Mouse (Mus musculus): ENCODE data around the gene Npas3. TPM values are rescaled to one million over a fixed set of nuclear protein-coding genes. Genes with fewer than 3 reads are reported as not detected.

Gene Npas3
- polyA plus RNA-seq, 1 experiment from 2014 or later: not detected

- Histone ChIP-seq H3K4me3 (ENCODE audit: inconsistent target) (no peak overlapping the region), H3K27ac (no peak overlapping the region)
- WGBS (ENCODE audit: missing documents): 91% methylated on average over 4 of the region's 4 CpGs
These were observed 621.5 kb downstream of the Npas3 start for GRCm38 (mm10) chr12:53869981-53870380.

GRCm38 (mm10) chr12:53875226-53875625 lies 626.7 kb downstream of the Npas3 start:
- 96% methylated on average over 3 of the region's 3 CpGs for WGBS (ENCODE audit: missing documents)
- H3K79me2 ChIP-seq (ENCODE audit: inconsistent target): no peaks in the 10 kb centered on the region
- H3K27ac ChIP-seq: no peak overlapping the region
- no peaks in the 10 kb centered on the region for H3K36me3 ChIP-seq (ENCODE audit: inconsistent target)
- no peak overlapping the region for H3K4me3 ChIP-seq (ENCODE audit: inconsistent target)

More at GRCm38 (mm10) chr12:53869981-53870380, 621.5 kb downstream of the Npas3 start:
- no peaks in the 10 kb centered on the region for H3K79me2 ChIP-seq (ENCODE audit: inconsistent target)
- no peaks in the 10 kb centered on the region for H3K36me3 ChIP-seq (ENCODE audit: inconsistent target)

GRCm38 (mm10) chr12:53876693-53877092 lies 628.2 kb downstream of the Npas3 start:
- no peaks in the 10 kb centered on the region for H3K79me2 ChIP-seq (ENCODE audit: inconsistent target)
- WGBS (ENCODE audit: missing documents): 87% methylated on average over 5 of the region's 5 CpGs
- H3K36me3 ChIP-seq (ENCODE audit: inconsistent target): no peaks in the 10 kb centered on the region
- no peak overlapping the region for H3K27ac ChIP-seq
- no peak overlapping the region for H3K4me3 ChIP-seq (ENCODE audit: inconsistent target)

GRCm38 (mm10) chr12:53881684-53882083 lies 633.2 kb downstream of the Npas3 start:
- Histone ChIP-seq H3K27ac (no peak overlapping the region), H3K4me3 (ENCODE audit: inconsistent target) (no peak overlapping the region), H3K36me3 (ENCODE audit: inconsistent target) (no peaks in the 10 kb centered on the region), H3K79me2 (ENCODE audit: inconsistent target) (no peaks in the 10 kb centered on the region)
- 89% methylated on average over 4 of the region's 4 CpGs for WGBS (ENCODE audit: missing documents)

- H3K27ac ChIP-seq: no peak overlapping the region
- no peaks in the 10 kb centered on the region for H3K79me2 ChIP-seq (ENCODE audit: inconsistent target)
- H3K36me3 ChIP-seq (ENCODE audit: inconsistent target): no peaks in the 10 kb centered on the region
- 84% methylated on average over 7 of the region's 8 CpGs for WGBS (ENCODE audit: missing documents)
- H3K4me3 ChIP-seq (ENCODE audit: inconsistent target): no peak overlapping the region
These were observed 634.4 kb downstream of the Npas3 start for GRCm38 (mm10) chr12:53882863-53883262.

- Histone ChIP-seq H3K4me3 (ENCODE audit: inconsistent target) (no peak overlapping the region), H3K79me2 (ENCODE audit: inconsistent target) (no peaks in the 10 kb centered on the region), H3K36me3 (ENCODE audit: inconsistent target) (no peaks in the 10 kb centered on the region), H3K27ac (no peak overlapping the region)
- WGBS (ENCODE audit: missing documents): 74% methylated on average over 4 of the region's 4 CpGs
These were observed 640.1 kb downstream of the Npas3 start for GRCm38 (mm10) chr12:53888624-53889023.

GRCm38 (mm10) chr12:53895909-53896308 lies 647.4 kb downstream of the Npas3 start:
- Histone ChIP-seq H3K79me2 (ENCODE audit: inconsistent target) (no peaks in the 10 kb centered on the region), H3K4me3 (ENCODE audit: inconsistent target) (no peak overlapping the region), H3K36me3 (ENCODE audit: inconsistent target) (no peaks in the 10 kb centered on the region), H3K27ac (no peak overlapping the region)
- 87% methylated on average over 5 of the region's 5 CpGs for WGBS (ENCODE audit: missing documents)

- H3K4me3 ChIP-seq (ENCODE audit: inconsistent target): no peak overlapping the region
- H3K27ac ChIP-seq: no peak overlapping the region
- no peaks in the 10 kb centered on the region for H3K79me2 ChIP-seq (ENCODE audit: inconsistent target)
- no peaks in the 10 kb centered on the region for H3K36me3 ChIP-seq (ENCODE audit: inconsistent target)
- 74% methylated on average over 8 of the region's 8 CpGs for WGBS (ENCODE audit: missing documents)
These were observed 660.3 kb downstream of the Npas3 start for GRCm38 (mm10) chr12:53908761-53909160.

- no peaks in the 10 kb centered on the region for H3K79me2 ChIP-seq (ENCODE audit: inconsistent target)
- no peak overlapping the region for H3K27ac ChIP-seq
- H3K4me3 ChIP-seq (ENCODE audit: inconsistent target): no peak overlapping the region
- no peaks in the 10 kb centered on the region for H3K36me3 ChIP-seq (ENCODE audit: inconsistent target)
- WGBS (ENCODE audit: missing documents): 86% methylated on average over 2 of the region's 2 CpGs
These were observed 661.7 kb downstream of the Npas3 start for GRCm38 (mm10) chr12:53910192-53910591.

GRCm38 (mm10) chr12:53922153-53922552 lies 673.7 kb downstream of the Npas3 start:
- Histone ChIP-seq H3K4me3 (ENCODE audit: inconsistent target) (no peak overlapping the region), H3K79me2 (ENCODE audit: inconsistent target) (no peaks in the 10 kb centered on the region), H3K27ac (no peak overlapping the region), H3K36me3 (ENCODE audit: inconsistent target) (no peaks in the 10 kb centered on the region)
- 87% methylated on average over 7 of the region's 7 CpGs for WGBS (ENCODE audit: missing documents)

GRCm38 (mm10) chr12:53948826-53949225 lies 700.3 kb downstream of the Npas3 start:
- H3K36me3 ChIP-seq (ENCODE audit: inconsistent target): no peaks in the 10 kb centered on the region
- WGBS (ENCODE audit: missing documents): 94% methylated on average over 2 of the region's 2 CpGs
- no peak overlapping the region for H3K27ac ChIP-seq
- no peaks in the 10 kb centered on the region for H3K79me2 ChIP-seq (ENCODE audit: inconsistent target)
- H3K4me3 ChIP-seq (ENCODE audit: inconsistent target): no peak overlapping the region

- WGBS (ENCODE audit: missing documents): 90% methylated on average over 7 of the region's 7 CpGs
- Histone ChIP-seq H3K27ac (no peak overlapping the region), H3K4me3 (ENCODE audit: inconsistent target) (no peak overlapping the region)
These were observed 713.5 kb downstream of the Npas3 start for GRCm38 (mm10) chr12:53962004-53962403.

GRCm38 (mm10) chr12:53963534-53963933 lies 715.1 kb downstream of the Npas3 start:
- WGBS (ENCODE audit: missing documents): 59% methylated on average over 5 of the region's 5 CpGs
- Histone ChIP-seq H3K4me3 (ENCODE audit: inconsistent target) (no peak overlapping the region), H3K27ac (no peak overlapping the region), H3K79me2 (ENCODE audit: inconsistent target) (no peaks in the 10 kb centered on the region), H3K36me3 (ENCODE audit: inconsistent target) (no peaks in the 10 kb centered on the region)

More at GRCm38 (mm10) chr12:53962004-53962403, 713.5 kb downstream of the Npas3 start:
- Histone ChIP-seq H3K36me3 (ENCODE audit: inconsistent target) (no peaks in the 10 kb centered on the region), H3K79me2 (ENCODE audit: inconsistent target) (no peaks in the 10 kb centered on the region)

- Histone ChIP-seq H3K79me2 (ENCODE audit: inconsistent target) (no peaks in the 10 kb centered on the region), H3K36me3 (ENCODE audit: inconsistent target) (no peaks in the 10 kb centered on the region), H3K4me3 (ENCODE audit: inconsistent target) (no peak overlapping the region), H3K27ac (no peak overlapping the region)
- WGBS (ENCODE audit: missing documents): 91% methylated on average over 10 of the region's 10 CpGs
These were observed 721.1 kb downstream of the Npas3 start for GRCm38 (mm10) chr12:53969378-53970174.

- H3K27ac ChIP-seq: no peak overlapping the region
- WGBS (ENCODE audit: missing documents): 78% methylated on average over 7 of the region's 7 CpGs
- H3K79me2 ChIP-seq (ENCODE audit: inconsistent target): no peaks in the 10 kb centered on the region
- no peaks in the 10 kb centered on the region for H3K36me3 ChIP-seq (ENCODE audit: inconsistent target)
- H3K4me3 ChIP-seq (ENCODE audit: inconsistent target): no peak overlapping the region
These were observed 722.2 kb downstream of the Npas3 start for GRCm38 (mm10) chr12:53970721-53971120.
